Mouse (Mus musculus) heart, postnatal 0 days (tissue): Measurements from ENCODE around the gene Gnaq.

ENCODE experiments used
- CTCF ChIP-seq: IDR thresholded peaks from 2 replicates; pipeline ENCODE4 v1.5.1; 2016; ENCODE audit warnings: antibody characterized with exemption, control low read depth, low read depth
- EP300 ChIP-seq: IDR thresholded peaks from 2 replicates; pipeline ENCODE4 v1.6.1; 2016; ENCODE audit warnings: antibody characterized with exemption, low read depth

DNA sequence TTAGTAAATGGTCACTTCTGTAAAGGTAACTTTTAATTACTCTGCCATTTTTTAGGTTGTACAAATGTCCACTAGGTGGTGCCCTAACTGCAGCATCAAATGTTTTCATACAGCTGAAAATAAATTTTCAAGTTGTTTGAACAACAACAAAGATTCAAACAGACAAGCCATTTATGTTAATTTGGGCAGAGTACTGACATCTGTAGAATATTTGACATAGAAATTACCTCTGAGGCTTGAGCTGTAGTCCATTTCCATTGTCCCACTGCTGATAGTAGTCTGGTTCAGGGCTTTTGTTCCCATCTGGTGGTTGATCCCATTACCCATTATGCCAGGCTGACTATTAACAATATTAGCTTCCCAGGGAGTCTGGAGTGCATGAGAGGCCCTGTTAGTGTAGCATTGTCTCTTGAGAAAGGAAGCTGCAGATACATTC is 221.1 kb downstream of the Gnaq start:
- TF ChIP-seq CTCF (peak; percentile 66), EP300 (no peak)
